Mouse (Mus musculus) kidney, postnatal 4 days (tissue): ENCODE measurements around the gene Itpkb.
A peak's percentile ranks its signal among the peaks of the same experiment; 100 is the strongest.

Experiments
- DNase-seq, 2 experiments: peaks; one replicate each; pipeline ENCODE4 v3.0.0; 2021; ENCODE audit warnings: mixed read lengths in 2 of 2

Gene Itpkb

GRCm38 (mm10) chr1:180330145-180330706, at the start of gene Itpkb:
Itpkb (plus strand) TSS chr1:180330485.
- peak; percentile 80 to 88 for DNase-seq

DNA sequence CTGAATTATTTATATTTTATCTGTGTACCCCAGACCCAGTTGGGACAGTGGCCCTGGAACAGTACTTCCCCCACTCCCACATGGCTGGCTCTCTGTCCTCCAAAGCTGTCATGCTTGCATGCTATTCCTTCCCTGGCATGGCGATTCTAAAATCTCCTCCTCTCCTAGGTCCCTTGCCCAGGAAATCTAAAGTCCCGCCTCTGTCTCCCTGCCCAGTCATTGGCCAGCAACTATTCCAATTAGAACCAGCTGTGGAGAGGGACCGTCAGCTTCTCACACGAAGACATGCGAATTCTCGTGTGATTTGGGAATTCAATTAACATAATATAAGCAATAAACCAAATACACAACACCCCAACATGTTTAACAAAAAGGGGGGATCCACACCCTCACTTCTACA, 47.7 kb upstream of the Itpkb start:
- DNase-seq: no peak

DNA sequence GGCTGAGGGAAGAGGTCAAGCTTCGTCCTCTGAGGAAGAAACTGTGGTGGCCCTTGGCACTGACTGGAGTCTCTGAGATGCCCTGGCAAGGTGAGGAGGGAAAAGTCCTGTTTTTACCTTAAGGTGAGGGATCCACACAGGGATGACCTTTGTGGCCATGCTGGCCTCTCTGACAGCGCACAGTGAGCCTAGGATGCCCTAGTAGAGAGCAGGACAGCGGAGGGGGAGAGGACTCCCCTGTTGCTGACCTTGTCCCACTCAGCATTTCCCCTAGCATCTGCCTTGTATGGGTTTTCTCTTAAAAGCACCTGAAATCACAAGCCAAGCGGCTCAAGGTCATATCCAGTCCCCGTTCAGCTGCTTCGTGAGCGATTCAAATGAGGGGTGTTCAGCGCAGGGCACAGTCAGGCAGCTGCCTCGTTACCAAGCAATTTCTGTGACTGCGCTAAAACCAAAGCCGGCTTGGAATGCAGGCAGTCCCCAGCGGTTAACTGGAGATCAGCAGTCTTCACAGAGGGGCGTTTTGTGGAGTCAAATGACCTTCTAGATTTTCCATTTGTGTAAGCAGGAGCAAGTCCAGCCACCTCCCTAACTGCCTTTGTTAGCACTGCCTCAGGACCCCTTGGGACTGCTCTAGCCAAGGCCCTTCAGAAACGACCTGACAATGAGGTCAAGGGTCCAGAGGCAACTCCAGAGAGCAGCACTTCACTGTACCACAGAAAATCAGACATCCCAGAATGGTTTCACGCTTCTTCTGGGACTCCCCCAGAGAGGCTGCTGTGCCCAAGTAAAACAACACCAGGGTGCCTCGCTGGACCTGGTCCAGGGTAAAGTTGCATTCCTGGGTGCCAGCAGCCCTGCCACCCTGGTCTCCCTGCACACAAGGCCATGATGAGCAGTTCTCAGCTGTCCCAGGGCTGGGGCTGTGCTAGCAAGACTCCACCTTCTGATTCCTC, 46.2 kb upstream of the Itpkb start:
- DNase-seq: peak; percentile 47 to 68

DNA sequence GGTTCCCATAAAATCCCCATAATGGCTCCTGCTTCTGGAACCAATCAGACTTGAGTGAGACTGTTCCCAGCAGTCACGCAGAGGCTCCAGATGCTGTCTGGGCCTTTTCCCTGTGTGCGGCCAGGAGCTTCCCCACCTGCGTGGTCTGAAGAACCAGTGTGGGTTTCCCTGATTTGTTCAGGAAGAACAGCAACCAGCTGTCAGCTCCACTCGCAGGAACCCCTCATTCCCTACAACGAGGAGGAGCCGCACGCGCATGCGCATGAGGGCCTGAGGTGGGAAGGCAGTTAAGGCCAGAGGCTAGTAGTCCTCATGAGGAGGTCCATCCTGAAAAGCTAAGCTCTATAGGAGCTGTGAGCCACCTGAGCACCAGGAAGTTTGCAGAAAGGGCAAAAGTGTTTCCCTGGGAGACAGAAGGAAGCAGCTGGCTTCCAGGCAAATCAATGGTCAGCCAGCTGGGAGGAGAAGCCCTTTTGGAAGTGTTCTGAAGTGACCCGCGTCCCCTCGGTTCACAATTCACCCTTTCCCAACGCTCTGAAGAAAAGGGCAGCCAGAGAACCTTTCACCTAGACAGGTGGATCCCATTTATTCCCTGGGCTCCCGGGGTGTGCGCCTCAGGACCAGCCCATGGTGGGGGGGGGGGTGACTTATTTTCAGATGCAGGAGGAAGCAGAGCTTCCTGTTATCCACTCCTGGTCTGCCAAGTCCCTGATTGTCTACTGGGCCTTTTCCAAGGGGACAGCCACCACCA, 44.0 kb upstream of the Itpkb start:
- DNase-seq: peak; percentile 62 to 72

DNA sequence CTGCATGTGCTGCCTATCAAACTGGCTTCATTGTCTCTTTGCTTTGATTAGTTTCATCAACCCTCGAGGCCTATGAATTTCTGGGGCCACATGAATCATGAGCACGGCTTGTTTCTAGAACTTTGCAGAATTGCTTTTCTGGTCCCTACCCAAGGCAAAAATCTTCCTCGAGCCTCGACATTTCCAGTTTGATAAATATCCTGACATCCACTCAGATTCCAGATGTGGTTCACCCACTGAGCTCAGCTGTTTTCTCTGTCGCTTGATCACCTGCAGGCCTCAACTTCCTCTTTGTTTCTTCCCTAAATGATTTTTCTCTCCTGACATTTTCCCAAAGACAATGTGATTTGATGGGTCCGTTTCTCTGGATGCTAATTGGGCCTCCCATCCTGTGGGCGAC, 42.1 kb upstream of the Itpkb start:
- no peak for DNase-seq

DNA sequence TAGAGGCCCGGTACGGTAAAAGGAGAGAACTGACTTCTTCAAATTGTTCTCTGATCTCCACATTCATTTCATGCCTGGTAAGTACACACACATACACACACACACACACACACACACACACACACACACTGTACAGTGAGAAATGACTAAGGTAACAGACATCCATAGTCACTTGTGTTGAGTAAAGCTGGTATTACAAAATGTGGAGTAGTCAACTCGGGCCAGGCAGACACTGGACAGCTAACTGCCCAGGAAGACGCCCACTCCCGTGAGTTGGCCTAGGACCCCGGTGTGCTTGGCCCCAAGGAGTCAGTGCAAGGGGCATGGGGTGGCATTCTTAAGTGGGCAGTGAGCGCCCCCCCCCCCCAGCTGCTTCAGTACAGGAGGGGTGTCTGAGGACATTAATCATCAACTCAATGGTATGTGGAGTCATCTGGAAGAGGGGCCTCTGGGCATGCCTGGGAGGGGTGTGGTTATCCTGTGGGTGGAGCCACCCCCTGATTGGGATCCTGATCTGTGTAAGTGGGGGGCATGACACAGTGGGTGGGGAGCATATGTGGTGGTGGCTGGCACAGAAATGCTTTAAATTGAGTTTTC, 41.3 kb upstream of the Itpkb start:
- DNase-seq: peak; percentile 38 to 61

DNA sequence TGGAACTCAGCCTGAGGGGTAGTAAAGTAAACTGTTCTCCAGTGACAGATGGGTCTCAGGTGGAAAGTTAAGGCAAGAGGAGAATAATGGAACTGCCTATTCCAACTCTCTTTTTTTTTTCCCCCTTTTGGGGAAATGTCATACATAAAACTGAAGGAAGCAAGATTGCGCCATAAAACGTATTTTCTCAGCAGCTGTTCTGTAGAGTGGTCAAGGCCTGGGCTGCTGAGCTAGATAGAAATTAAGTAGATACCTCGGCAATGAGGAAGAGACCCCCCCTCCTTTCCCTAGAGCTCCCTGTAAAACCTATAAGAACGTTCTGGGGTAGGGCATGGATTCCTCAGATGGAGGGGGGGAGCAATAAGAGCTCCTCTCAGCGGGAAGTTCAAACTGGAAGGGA, 40.5 kb upstream of the Itpkb start:
- no peak for DNase-seq

GRCm38 (mm10) chr1:180290358-180290757, 39.9 kb upstream of the Itpkb start:
- no peak for DNase-seq

DNA sequence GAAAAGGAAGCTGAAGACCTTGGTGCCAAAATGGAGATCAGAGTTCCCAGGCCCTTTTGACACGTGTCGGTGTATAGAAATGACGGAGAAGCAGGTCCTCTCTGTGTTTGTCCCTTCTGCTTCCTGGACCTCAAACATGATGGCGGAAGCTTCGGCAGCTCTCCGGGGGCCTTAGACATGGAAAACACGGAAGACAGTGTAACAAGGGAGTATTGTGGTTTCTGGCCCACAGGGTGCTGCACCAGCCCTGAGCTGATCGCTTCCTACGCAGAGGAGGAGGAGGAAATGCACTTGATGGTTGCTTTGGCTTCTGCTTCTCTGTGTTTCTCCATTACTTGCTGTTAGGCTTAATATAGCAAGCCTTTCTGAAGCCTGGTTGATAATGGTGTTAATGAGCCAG, 34.2 kb upstream of the Itpkb start:
- no peak for DNase-seq

GRCm38 (mm10) chr1:180299697-180300096, 30.6 kb upstream of the Itpkb start:
- no peak for DNase-seq

DNA sequence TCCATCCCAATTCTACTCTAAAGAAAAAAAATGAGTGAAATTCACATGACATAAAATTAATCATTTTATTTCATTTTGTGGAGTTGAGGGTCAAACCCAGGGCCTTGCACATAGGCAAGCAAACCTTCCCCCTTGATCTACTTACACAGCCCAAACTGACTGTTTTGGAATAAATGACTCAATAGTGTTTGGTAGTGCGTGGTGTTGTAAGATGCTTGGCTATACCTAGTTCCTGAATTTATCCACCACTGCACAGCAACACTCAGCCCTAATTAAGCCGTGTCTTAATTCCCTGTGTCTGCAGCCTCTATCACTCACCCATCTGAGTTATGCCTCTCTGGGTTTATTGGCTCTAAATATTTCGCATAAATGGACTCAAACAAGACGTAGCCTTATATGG, 30.0 kb upstream of the Itpkb start:
- no peak for DNase-seq

DNA sequence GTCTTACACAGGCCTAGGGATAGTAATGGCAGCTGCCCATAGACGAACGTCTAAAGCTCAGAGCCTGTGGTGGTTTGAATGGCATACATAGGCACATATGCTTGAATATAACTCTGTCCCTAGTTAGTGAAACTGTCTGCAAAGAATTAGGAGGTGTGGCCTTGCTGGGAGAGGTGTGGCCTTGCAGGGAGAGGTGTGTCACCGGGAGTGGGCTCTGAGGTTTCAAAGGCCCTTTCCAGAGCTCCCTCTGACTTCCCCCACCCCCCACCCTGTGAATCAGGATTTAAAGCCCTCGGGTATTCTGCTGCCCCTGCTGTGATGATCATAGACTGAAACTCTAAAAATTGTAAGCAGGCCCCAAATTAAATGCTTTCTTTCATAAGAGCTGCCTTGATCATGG, 29.3 kb upstream of the Itpkb start:
- no peak for DNase-seq

- peak in 1 of 2 experiments; percentile 16 for DNase-seq
These were observed 27.8 kb upstream of the Itpkb start for GRCm38 (mm10) chr1:180302253-180303120.

GRCm38 (mm10) chr1:180303600-180303999, 26.7 kb upstream of the Itpkb start:
- DNase-seq: no peak

DNA sequence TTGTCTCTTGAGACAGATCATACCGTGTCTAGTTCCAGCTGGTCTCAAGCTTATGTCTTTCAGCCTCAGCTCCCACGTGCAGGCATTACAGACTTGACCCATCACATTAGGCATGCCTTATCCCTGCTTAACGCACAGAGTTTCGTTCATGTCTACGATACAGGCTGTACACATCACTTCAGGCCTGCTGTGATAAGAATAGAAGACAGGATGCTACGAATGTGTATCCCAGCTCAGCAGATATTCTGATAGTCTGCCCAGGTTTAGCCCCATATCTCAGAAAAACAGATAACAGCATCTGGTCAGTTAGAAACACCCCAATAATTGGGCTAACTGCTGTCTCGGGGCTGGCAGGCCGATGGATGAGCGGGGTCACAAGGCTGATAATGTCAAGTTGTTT, 23.4 kb upstream of the Itpkb start:
- DNase-seq: no peak

DNA sequence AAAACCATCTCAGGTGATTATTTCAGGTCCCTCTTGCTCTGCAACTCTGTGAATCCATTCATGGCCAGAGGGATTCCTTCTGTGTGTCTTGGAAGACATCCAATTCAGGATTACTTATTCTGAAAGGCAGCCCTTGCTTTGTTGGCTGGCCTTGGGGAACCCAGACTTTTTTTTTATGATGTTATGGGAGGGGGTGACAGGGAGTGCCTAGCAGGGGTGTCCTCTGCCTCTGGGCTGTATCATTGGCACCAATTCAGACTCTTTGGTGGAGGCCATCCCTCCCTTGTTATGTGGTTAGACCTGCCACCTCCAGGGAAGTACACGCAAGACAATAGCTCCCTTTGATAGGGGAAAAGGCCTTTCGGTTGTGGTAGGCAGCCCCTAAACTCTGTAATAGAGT, 22.6 kb upstream of the Itpkb start:
- DNase-seq: no peak

DNA sequence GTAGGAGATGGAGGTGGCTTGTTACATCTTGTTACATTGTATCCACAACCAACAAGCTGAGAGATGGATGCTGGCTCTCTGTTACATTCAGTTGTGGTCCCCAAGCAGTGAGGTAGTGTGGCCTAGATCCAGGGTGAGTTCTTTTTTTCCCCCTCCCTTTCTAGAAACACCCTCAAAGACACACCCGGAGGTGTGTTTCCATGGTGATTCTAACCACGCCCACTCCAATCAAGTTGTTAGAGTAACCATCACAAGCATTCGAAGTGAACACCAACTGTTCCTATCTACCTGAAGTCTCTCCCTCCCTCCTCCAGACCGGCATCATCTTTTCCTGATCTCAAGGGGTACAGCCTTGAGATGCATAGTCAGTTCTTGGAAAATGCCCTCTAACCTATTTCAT, 21.4 kb upstream of the Itpkb start:
- no peak for DNase-seq

GRCm38 (mm10) chr1:180312286-180312685, 18.0 kb upstream of the Itpkb start:
- no peak for DNase-seq

DNA sequence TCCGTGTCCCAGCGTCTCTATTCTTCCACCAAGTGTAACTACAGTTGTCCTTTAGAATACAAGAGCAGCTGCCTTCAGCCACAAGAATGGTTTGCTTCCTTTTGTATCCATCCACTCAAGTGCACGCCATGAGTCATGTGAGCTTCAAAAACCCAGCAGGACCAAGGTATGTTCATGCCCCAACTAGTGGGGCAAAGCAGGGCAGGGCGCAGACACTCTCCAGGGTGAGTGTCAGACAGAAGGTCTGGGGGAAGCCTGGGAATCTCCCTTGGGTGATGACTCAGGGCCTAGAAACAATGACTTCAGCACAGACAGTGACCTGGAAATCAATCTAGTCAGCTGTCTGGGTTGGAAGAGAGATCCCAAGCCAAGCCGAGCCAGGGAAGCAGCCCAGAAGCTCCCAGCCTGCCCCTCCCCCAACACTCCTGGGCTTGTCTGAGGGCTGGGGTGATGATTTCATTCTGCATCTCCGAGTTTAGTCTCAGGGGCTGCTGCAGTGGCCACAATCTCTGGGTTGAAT, 17.4 kb upstream of the Itpkb start:
- peak; percentile 67 to 75 for DNase-seq

- peak; percentile 66 to 79 for DNase-seq
These were observed 16.5 kb upstream of the Itpkb start for GRCm38 (mm10) chr1:180313517-180314440.

GRCm38 (mm10) chr1:180314641-180315040, 15.6 kb upstream of the Itpkb start:
- DNase-seq: no peak
